Mouse (Mus musculus) liver, embryonic 14.5 days (tissue): ENCODE results near the gene Timm8a1.

Source experiments
- CTCF ChIP-seq: IDR thresholded peaks from 2 replicates; pipeline ENCODE4 v1.5.1; 2016; ENCODE audit warnings: antibody characterized with exemption, low read depth, control low read depth
- EP300 ChIP-seq: IDR thresholded peaks from 2 replicates; pipeline ENCODE4 v1.6.1; 2016; ENCODE audit warnings: antibody characterized with exemption, low read depth

- TF ChIP-seq CTCF (no peak), EP300 (no peak)
Measured at GRCm38 (mm10) chrX:134564326-134564725, 22.7 kb upstream of the Timm8a1 start.
